Mouse (Mus musculus) ES-Bruce4 (cell line): ENCODE data around the gene Hist1h4k.

Experiments
- CTCF ChIP-seq: IDR thresholded peaks from one replicate; pipeline ENCODE4 v1.8.1; 2011; ENCODE audit warnings: low read depth, low read length
- EP300 ChIP-seq: IDR thresholded peaks from 2 replicates; pipeline ENCODE4 v1.6.1; 2011; ENCODE audit warnings: low read depth, low read length; ENCODE audit not compliant: insufficient read depth
- POLR2A ChIP-seq: IDR thresholded peaks from one replicate; pipeline ENCODE4 v1.8.1; 2011; ENCODE audit warnings: low read length; ENCODE audit not compliant: insufficient read depth

GRCm38 (mm10) chr13:21783255-21783617 lies 32.9 kb upstream of the Hist1h4k start, which contains the start of gene Hist1h3i:
- TF ChIP-seq POLR2A (no peak), EP300 (no peak), CTCF (no peak)
